Mouse (Mus musculus) Muller cell, postnatal 12 days (primary cell): Measurements from ENCODE around the gene Slc19a2.
"Not testable (repeated sequence)": the region's sequence is repeated elsewhere in the genome, so short reads cannot be mapped to it uniquely, and the experiment has no call there.

Experiments
- DNase-seq: peaks from one replicate; pipeline ENCODE4 v3.0.0-alpha.2; 2015; ENCODE audit errors: inconsistent ontology term

Gene Slc19a2

DNA sequence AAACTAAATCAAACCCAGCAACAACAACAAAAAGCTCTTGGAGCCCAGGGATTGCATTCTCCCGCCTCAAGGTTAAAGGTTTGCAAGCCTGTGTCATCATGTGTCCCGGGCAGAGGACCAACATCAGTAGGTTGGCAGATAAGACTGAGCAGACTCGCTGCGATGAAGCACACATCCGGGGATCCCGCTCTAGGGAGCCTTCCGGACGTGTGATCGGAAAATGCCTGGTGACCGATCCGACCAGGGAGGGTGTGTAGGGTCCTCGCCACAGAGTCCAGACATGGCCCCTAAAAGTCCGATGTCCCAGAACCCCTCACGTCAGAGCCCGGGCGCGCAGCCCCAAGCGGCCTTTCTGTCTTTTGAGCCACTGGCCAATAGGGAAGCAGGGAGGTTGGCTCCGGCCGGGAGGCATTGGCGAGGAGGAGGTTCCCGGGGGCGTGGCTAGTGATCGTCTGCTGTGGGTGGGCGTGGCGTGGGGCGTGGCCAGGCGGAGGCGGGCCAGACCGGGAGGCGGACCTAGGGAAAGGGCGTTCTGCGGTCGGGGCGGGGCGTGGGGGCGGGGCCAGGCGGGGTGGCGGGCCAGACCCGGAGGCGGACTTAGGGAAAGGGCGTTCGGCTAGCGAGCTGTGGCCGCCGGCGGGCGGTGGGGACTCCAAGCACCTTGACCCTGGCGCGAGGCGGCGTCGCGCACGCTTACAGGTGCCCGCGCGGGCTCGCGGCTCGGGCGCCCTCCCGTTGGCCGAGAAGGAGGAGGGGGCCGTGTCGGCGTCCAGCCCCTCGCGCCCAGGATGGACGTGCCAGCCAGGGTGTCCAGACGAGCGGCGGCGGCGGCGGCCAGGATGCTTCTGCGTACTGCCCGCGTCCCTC, at the start of gene Slc19a2:
Gene Slc19a2 (plus strand): TSS at position 582 of the 867 bp plus-strand sequence.
- DNase-seq, result peak; percentile 99

DNA sequence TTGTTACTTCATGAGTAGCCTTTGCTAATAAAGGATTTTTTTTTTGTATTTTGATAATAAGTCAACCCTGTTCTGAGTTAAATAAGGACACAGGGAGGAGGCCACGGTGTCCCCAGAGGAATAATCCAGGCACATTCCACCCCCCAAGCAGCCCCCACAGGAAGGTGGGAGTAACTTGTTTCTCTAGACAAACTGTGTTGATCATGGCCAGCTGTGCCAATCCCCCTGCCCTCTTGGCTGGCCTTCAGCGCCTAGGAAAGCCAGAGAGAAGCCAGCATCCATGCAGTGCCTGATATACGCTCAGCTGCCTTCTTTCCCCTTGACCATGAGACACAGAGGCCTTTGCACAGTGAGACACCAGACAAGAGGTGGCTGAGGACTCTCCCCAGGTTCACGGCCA, 49.3 kb upstream of the Slc19a2 start:
- DNase-seq, result no peak

DNA sequence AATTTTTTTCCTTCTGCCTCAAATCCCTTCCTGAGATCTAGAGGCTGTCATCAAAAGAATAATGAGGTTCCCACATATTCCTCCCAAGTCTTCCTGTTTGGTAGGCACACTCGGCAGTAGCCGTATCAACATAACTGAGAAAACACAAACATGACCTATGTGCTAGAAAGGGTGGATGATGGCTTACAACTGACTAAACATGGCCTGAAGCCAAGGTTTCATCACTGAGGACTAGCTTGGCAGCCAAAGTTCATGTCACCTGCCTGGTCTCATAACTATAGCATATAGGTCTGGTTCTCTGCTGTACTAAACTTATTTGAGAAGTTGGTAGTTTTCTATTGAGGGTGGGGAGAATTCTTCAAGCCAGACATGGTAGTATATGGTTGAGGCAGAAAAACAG, 40.4 kb upstream of the Slc19a2 start:
- no peak for DNase-seq

DNA sequence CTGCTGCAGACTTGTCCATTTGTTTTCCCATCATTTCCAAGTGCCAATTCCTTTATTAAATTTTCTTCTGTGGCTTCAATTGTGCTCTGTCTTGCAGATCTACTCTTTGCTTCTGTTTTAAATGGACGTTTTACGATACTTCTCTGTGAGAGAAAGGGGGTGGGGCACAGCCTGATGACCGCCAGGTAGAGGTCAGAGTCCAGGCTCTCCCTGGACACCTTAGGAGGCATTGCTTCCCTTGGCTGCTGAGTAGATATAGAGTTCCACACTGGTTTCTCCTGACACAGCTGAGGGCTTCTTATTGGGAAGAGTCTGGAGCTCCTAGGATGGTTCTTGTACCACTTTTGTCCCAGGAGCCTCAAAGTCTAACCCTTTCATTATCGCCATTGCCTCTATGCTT, 37.9 kb upstream of the Slc19a2 start:
- no peak for DNase-seq

DNA sequence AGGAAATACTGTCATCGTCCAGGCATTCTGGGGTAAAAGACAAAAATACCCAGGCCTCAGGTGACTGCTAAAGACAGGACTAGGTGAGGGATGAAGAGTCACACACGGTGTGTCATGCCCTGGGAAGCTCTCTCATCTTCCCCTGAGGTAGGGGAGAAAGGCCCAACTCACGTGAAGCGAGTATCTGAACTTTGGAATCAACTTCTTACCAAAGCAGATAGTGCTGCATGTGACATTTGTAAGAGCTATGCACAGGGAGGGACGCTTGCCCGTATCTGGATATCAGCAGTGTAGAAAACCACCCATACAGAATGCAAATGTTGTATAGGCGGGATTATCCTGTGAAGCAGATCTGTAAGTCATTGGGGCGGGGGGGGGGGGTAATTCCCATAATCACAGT, 36.2 kb upstream of the Slc19a2 start:
- no peak for DNase-seq

DNA sequence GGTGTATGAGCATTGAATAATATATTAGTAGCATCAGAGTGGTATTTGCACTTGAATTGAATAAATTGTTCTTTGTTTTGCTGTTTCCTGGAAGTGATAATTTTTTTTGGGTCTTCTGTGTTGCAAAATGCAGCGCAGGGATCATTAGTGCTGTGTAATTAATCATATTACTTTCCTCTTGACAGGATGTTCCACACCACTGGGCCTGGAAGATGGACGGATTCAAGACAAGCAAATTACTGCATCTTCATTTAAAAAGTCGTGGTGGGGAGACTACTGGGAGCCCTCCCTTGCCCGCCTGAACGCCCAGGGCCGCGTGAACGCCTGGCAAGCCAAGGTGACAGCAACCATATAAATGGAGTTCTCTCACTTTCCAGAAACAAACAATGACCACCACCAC, 34.7 kb upstream of the Slc19a2 start:
- peak; percentile 29 for DNase-seq

DNA sequence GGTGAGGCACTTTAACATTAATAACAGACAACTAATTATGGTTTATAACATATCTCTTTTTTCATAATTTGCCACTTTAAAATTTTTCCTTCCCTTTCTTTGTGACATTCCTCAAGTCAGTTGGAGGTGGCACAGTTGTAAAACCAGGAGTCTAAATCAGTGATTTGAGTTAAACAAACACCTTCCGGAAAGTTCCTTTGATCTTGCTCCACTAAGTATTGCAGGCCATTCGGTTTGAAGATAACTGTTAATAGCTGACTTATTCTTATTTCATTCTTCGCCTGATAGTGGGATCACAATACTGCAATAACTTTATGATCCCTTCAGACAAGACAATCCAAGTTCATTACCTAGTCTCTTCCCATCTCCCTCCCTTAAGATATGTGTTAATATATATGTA, 33.7 kb upstream of the Slc19a2 start:
- DNase-seq, result no peak

DNA sequence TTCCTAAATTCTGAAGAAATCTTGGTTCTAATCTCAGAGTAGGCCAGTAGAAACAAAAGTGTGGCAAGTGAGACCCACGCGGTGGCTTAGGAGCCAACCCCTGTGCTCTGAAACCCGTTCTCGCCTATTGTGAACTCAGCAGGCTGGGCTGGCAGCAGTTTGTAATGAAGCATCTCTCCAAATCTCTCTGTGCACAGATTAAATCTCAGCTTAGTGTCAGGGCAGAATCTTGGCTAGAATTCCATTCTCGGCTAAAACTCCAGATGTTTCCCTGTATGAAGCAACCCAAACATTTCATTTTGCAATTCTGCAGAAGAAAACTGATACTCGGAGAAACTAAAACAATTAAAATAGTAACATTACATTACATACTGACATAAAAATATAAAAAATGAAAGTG, 33.3 kb upstream of the Slc19a2 start:
- DNase-seq, result no peak

DNA sequence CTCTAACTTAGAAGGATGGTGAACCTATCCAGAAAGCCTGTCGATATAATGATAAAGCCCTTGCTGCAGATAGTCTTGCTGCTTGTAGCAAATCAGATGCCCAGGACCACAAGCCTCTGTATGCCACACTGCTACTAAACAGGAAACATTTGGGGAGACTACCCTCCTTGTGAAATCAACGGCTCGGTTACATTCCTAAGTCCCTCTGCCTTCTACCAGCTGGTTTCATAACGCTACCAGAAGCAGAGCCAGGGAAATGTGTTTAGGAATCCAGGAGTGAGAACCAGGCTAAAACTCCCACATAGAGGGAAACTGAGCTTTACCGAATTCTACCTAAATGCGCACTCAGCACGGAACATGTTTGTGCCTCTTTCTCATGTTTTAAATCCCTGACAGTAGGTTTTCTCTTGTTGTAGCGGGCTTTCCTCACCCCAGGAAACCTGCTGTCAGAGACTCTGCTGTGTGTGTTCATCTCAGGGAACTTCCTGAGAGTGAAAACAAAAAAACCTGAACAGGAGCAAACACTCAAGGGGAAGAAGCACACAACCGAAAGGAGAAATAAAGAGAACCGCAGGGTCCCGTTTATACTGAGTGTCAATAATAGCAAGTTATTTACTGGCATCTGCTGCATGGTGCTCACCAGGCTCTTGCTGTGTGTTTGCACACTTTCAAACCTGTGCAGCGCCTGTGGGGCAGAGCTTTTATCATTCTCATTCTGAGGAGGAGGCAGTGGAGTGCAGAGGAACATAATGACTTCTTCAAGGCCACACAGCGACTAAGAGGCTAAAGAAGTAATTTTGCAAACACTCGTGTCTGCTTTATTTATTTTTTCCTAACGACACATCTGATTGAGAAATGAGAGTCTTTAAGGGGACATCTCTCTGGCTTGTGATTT, 30.8 kb upstream of the Slc19a2 start:
- no peak for DNase-seq

DNA sequence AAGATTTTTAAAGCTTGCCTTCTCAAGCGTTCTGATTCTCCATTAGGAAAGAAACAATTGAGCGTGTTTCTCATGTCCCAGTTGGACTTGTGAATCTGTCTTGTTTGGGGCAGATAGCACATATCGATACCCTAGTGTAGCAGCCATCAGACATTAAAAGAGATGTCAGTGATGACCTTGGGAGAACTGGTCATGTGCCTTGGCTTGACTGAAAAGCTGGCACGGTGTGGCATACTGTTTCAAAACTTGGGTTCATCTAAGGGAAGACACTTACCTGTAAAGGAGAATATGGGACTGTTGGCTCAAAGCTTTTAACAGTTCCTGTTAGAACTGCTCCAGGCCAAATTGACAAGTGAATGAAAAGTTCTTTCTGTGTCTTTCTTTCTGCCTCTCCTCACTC, 28.6 kb upstream of the Slc19a2 start:
- DNase-seq, result no peak

DNA sequence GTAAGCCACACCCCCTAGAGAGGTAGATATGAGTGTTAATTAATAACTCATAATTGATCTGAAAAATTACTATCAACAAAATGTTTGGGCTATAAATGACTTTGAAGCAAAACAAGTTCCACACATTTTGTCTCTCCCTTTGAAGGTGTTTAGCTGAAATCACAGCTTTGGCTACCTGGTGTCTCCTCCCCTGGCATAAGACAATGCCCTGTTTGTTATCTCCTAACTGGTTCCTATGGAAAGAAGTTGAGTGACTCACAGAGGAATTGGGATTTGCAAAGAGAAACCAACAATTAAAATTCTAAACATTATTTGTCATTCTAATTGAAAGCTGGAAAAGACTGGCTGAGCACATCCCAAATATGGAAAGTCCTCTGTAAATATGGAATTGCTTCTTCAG, 25.8 kb upstream of the Slc19a2 start:
- DNase-seq, result peak; percentile 46

DNA sequence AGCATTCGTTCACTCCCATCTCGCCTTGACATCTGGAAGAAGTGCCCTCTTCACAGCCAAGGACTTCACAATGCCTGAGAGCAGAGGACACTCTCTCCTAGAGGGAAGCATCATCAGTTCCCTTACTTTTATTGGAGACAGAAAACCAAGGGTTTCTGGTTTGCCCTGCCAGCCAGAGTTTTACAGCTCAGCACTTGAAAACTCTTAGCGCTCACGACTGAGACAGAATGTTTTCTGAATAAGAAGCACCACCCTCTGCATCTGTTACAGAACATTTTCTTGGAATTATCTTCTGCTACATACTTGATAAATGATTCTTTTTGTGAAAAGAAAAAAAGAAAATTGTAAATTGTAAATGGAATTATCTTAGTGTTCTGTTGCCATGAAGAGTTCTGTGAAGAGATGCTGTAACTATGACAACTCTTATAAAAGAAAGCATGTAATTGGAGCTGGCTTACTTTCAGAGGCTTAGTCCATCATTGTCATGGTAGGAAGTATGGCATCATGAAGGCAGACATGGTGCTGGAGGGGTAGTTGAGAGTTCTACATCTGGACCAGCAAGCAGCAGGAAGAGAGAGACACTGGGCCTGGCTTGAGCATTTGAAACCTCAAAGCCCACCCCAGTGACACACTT, 16.8 kb upstream of the Slc19a2 start:
- not testable (repeated sequence) for DNase-seq

DNA sequence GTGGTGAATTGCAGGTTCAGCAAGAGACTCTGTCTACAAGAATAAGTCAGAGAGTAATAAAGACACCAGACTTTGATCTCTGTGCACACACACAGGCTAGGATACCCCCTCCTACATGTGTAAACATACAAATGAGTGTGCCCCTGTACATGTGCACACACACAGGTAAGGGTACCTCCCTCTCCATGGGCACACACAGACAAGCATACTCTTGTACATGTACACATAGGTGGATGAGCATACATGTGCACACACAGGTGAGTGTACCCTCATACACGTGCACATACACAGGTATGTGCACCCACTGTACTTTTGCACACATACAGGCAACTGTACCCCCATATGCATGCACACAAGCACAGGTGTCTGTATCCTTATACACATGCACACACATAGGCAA, 15.4 kb upstream of the Slc19a2 start:
- no peak for DNase-seq

DNA sequence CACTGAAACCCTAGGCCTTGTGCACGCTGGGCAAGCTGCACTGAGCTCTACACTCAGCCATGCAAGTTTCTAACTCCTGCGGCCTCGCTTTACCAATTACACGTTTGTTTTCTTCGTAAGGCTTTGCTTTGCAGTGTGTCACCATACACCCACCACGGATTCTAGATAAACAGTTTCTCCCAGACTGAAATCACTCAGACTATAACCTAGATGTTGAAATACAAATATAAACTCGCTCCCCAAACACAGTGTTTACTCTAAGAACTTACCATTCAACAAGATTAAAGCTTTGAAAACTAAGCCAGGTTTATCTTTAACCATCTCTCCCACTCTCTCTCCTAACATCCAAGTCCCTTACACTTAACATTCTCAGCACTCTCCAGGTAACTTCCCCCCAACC, 13.8 kb upstream of the Slc19a2 start:
- no peak for DNase-seq

DNA sequence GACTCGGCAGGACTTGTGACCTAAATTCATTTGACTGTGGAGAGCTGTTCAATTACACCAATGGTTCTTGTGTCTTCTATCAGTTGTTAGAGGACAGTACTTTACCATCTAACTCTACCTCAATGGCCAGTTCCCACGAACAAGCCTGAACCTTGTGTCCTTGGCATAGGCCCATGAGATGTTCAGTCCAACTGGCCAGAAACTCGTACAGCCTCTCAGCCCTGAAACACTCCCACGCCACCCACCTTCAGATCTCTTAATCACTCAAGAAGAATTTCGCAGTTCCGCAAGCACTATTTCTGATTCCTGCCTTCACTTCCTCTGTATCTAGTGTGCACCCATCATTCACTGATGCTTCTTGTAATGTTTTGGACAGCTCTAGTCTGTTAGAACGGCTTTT, 12.8 kb upstream of the Slc19a2 start:
- DNase-seq, result peak; percentile 51

DNA sequence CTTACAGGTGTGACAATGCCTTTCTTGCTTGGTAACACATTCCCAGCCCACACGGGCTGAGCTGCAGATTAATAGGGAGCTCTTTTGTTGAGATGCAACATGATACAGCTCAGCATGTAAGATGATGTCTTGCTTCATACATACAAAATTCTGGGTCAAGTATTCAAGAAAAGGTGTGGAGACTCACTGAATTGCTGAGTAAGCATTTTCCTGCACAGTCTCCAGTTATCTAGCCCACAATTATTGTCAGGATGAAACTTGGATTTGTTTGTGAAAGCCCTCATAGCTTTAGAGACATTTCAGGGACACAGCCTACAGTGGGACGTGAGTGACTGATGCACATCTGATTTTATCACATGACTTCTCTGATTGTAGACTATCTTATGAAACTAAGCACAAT, 7.4 kb upstream of the Slc19a2 start:
- DNase-seq, result no peak

DNA sequence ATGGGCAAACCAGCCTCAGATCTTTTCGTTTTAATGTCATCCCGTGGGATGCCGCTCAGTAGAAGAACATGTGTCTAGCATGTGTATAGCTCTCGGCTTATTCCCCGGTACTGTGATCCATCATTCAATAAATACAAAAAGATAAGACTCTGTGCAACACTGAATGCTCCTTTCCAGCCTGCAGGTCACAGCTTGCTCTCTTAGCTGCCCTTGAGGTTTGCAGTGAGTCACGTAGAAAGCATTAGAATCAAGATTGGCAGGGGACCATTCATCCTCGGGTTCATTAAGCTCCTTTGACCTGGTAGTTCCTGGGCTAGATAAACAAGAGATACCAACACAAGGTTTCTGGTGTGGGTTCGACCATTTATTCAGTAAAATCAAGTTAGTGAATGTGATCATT, 6.0 kb upstream of the Slc19a2 start:
- no peak for DNase-seq

DNA sequence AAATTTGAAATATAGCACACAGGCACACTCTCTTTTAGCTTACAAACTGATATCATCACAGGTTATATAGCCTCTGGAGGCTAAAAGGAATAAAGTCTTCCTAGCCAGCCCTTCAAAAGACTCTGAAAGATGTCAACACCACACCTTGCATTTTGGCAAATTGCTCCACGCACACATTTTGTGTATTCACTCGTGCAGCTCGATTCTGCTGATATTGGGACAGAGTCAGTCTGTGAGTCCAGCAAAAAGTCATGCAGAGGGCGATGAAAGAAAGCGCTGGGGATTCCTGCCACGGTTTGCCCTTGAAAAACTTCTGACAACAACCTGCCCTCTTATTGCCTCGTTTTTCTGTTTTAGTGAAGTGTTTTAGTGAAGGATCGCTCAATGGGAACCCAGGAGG, 1.4 kb upstream of the Slc19a2 start:
- no peak for DNase-seq

DNA sequence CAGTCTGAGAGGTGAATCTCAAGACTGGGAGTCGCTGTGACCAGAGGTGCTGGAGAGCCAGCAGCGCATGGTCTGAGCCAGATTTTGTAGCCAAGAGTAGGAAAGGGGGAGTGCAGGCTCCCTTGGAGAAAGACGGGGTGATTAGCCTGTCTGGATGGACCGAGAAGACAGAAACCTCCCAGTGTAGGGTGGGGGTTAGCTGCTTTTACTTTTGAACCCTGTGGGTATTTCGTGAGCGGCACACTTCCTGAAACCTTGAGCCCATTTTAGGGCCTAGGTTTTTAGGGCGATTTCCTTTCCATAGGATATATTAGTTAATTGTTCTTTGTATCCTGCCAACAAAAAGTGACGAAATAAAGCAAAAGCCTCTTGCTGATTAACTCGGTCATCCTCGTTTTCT, 875 bp upstream of the Slc19a2 start:
- no peak for DNase-seq

DNA sequence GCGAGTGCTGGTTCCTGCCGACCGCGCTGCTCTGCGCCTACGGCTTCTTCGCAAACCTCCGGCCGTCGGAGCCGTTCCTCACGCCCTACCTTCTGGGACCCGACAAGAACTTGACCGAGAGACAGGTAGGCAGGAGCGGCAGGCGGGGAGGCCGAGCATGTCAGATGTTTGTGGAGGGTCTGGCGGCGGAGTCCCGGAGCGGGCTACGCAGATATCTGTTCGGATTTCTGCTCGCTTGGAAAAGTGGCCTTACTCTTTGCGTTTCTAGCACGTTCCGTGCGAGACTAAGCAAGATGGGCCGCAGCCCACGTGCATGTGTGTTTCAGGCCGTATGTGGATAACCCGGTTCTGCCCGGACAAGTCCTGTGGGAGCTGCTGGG, 476 bp downstream of the Slc19a2 start:
- no peak for DNase-seq

DNA sequence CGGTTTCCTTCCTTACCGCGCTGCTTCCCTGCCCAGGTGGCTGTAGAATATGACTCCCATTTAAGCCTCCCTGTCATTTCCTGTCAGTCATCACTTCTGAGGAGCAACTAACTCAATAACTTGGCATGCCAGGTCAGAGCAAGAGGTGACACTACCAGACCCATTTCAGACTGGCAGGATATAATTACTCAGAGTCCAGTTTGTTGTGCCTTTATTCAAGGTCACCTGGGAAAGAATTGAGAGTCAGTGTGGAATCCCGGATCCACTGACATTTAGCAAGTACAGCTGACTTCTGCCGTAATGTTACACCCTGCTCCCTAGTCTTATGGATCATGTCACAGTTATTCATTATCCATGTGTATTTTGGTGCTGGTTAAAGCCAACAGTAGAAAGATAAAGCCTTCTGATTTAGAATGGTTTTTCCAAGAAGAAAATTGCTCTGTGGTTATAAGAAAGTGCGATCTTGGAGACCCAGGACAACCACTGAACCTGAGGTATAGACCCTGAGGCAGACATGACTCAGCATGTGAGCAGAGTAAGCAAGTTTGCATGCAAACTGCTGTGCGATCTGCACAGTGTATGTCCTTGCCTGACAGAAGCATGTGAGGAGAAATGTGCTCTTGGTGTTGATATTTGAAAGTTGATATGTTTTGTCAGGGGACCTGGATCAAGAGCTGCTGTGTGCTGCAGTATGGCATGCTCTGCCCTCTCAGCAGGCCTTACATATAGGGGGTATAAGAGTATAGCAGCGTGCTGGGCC, 1.7 kb downstream of the Slc19a2 start:
- peak; percentile 29 for DNase-seq

DNA sequence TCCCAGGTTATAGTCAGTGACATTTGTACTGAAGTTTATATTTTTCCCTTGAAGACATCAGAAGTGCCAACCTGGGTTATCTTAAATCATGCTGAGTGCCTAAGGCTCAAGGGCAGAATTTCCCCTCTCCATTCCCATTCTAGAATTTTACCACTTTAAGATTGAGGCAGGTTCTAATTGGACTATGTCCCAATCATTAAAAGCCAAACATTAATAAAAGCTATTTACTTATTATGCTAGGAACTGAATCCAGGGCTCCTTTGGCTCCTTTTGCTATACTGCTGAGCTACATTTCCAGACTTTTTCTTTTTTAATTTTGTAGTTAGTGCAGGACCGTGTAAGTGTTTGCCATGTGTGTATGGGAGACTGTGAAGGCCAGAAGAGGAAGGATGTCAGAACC, 2.6 kb downstream of the Slc19a2 start:
- no peak for DNase-seq
